Mouse (Mus musculus) erythroblast, embryonic 14.5 days (primary cell): ENCODE results near the gene Gm10643.

ENCODE experiments used
- GATA1 ChIP-seq: IDR thresholded peaks from 2 replicates; pipeline ENCODE4 v1.6.1; 2012; ENCODE audit warnings: low read length, inconsistent platforms, mixed read lengths
- TAL1 ChIP-seq: IDR thresholded peaks from 3 replicates; pipeline ENCODE4 v1.6.1; 2012; ENCODE audit warnings: low read length, inconsistent platforms, mixed read lengths

GRCm38 (mm10) chr8:84103601-84104000 lies 38.7 kb upstream of the Gm10643 start:
- TF ChIP-seq TAL1 (no peak), GATA1 (no peak)
